Mouse (Mus musculus): Measurements from ENCODE around the gene Cd300lb. TPM values are rescaled to one million over a fixed set of nuclear protein-coding genes. Genes with fewer than 3 reads are reported as not detected.

Cd300lb gene
- polyA plus RNA-seq, 1 experiment from 2014 or later: 0.49 TPM

Other genes with a start within 250 kb of the Cd300lb start
- 0.13 and 0.36 TPM in 2 replicates for gene Dnaic2, start 207.0 kb downstream of the Cd300lb start, polyA plus RNA-seq (2015; fragmentation: Nextera tagmentation; extraction: Ambion mirVana)
- 0.17 TPM in 1 of 2 replicates, not detected in the other for gene Kif19a, start 169.0 kb downstream of the Cd300lb start, polyA plus RNA-seq (2015; fragmentation: Nextera tagmentation; extraction: Ambion mirVana)
- 0.24 TPM in 1 of 2 replicates, not detected in the other for gene Btbd17, start 138.4 kb downstream of the Cd300lb start, polyA plus RNA-seq (2015; fragmentation: Nextera tagmentation; extraction: Ambion mirVana)
- gene Gpr142, start 135.5 kb downstream of the Cd300lb start, polyA plus RNA-seq (2015; fragmentation: Nextera tagmentation; extraction: Ambion mirVana): not detected in 2 replicates
- 20.6 and 20.7 TPM in 2 replicates for gene Gprc5c, start 83.2 kb downstream of the Cd300lb start, polyA plus RNA-seq (2015; fragmentation: Nextera tagmentation; extraction: Ambion mirVana)
- gene Cd300a, start 44.3 kb downstream of the Cd300lb start, polyA plus RNA-seq (2015; fragmentation: Nextera tagmentation; extraction: Ambion mirVana): 0.82 and 1.4 TPM in 2 replicates
- gene Cd300c, start 34.8 kb upstream of the Cd300lb start, polyA plus RNA-seq (2015; fragmentation: Nextera tagmentation; extraction: Ambion mirVana): not detected in 2 replicates
- gene Cd300ld, start 55.5 kb upstream of the Cd300lb start, polyA plus RNA-seq (2015; fragmentation: Nextera tagmentation; extraction: Ambion mirVana): 0.05 and 0.40 TPM in 2 replicates
- 1.6 and 1.9 TPM in 2 replicates for gene Cd300c2, start 67.5 kb upstream of the Cd300lb start, polyA plus RNA-seq (2015; fragmentation: Nextera tagmentation; extraction: Ambion mirVana)
- not detected in 2 replicates for gene Cd300ld2, start 81.8 kb upstream of the Cd300lb start, polyA plus RNA-seq (2015; fragmentation: Nextera tagmentation; extraction: Ambion mirVana)
- gene Cd300ld4, start 92.6 kb upstream of the Cd300lb start, polyA plus RNA-seq (2015; fragmentation: Nextera tagmentation; extraction: Ambion mirVana): not detected in 2 replicates
- not detected in 2 replicates for gene Cd300ld5, start 103.4 kb upstream of the Cd300lb start, polyA plus RNA-seq (2015; fragmentation: Nextera tagmentation; extraction: Ambion mirVana)
- gene Cd300ld3, start 114.0 kb upstream of the Cd300lb start, polyA plus RNA-seq (2015; fragmentation: Nextera tagmentation; extraction: Ambion mirVana): not detected in 2 replicates
- not detected in 2 replicates for gene Cd300e, start 127.8 kb upstream of the Cd300lb start, polyA plus RNA-seq (2015; fragmentation: Nextera tagmentation; extraction: Ambion mirVana)
- 1.2 and 1.7 TPM in 2 replicates for gene Rab37, start 157.0 kb upstream of the Cd300lb start, polyA plus RNA-seq (2015; fragmentation: Nextera tagmentation; extraction: Ambion mirVana)
- 0.37 and 0.38 TPM in 2 replicates for gene Cd300lf, start 199.6 kb upstream of the Cd300lb start, polyA plus RNA-seq (2015; fragmentation: Nextera tagmentation; extraction: Ambion mirVana)
- 23.1 and 24.4 TPM in 2 replicates for gene Slc9a3r1, start 229.0 kb upstream of the Cd300lb start, polyA plus RNA-seq (2015; fragmentation: Nextera tagmentation; extraction: Ambion mirVana)

Measured in heart, embryonic 13.5 days (tissue).